Mouse (Mus musculus): ENCODE measurements around the gene Mrpl33.

DNA sequence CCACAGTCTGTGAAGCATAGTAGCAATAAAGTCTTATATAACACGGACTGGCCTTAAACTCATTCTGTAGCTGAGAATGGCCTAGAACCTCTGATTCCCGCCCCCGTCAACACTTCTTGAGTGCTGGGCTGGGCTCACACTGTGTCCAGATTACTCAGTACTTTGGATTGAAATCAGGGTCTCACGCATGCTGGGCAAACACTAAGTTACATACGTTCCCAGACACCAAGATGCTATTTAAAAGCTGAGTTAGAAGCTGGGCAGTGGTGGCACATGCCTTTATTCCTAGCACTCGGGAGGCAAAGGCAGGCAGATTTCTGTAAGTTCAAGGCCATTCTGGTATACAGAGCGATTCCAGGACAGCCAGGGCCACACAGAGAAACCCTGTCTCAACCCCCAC lies 1.4 kb downstream of the Mrpl33 start:
- TF ChIP-seq CTCF (IDR thresholded peaks at IDR 0.05; ENCODE audit: low read depth) (no peak), EP300 (IDR thresholded peaks at IDR 0.05; ENCODE audit: low read depth) (no peak)

Data from liver, postnatal 0 days (tissue).